Mouse (Mus musculus): ENCODE data around the gene N4bp3.
"Not testable (repeated sequence)": the region's sequence is repeated elsewhere in the genome, so short reads cannot be mapped to it uniquely, and the experiment has no call there.

N4bp3 gene

GRCm38 (mm10) chr11:51652889-51653418 is 2.3 kb upstream of the N4bp3 start:
- DNase-seq (ENCODE audit: low read depth) = no peak

GRCm38 (mm10) chr11:51650261-51650660 is 381 bp downstream of the N4bp3 start:
- DNase-seq (ENCODE audit: low read depth) = no peak

DNA sequence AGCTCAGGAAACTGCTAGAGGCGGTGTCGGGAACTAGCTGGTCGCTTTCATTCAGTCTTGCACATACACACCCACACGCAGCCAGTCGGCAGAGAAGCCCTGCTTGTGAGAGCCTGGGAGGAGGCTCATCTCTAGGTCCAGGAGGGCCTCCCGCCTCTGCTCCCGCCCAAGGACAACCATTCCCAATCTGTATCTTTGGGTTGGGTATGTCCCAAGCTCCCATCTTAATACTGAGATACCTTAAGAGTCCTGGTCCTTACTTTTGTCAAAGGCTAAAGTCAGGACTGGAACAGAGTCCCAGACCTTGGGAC is 798 bp downstream of the N4bp3 start:
- DNase-seq (ENCODE audit: low read depth) = no peak

DNA sequence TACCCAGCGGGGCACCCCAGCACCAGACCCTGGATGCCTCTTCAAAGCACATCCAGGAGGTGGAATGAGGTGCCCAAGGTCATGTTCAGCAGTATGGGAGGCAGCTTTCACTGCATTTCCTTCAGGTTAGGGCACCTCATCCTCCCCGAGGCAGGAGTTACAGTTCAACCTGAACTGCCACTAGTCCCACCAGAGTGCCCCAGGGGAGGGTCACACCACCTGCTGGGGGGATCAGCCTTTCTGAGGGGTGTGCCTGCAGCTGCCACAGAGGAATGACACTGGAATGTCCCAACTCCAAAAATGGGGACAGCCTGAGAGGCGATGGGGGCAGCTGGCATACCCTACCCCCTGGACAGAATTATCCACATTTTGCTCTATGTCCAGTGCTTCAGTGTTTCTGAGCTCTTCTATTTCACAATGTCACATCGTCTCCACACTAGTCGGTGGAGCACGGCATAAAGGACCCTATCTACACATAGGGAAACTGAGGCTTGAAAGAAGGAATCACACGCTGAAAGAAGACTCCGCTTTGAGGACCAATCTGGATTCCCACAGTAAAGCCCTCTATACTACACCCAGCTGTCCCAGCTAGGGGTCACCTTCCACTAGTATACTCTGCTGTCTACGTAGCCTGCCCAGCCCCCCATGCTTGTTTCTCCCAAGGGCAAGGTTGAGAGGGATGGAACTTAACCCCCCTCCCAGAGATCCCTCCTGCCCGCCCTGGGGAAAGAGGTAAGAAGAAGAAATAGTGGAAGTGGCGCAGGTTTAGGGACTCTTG is 1.3 kb downstream of the N4bp3 start:
- DNase-seq (ENCODE audit: low read depth) = no peak

- peak; percentile 26 for DNase-seq (ENCODE audit: low read depth)
Measured at GRCm38 (mm10) chr11:51648566-51648965, 2.1 kb downstream of the N4bp3 start.

DNA sequence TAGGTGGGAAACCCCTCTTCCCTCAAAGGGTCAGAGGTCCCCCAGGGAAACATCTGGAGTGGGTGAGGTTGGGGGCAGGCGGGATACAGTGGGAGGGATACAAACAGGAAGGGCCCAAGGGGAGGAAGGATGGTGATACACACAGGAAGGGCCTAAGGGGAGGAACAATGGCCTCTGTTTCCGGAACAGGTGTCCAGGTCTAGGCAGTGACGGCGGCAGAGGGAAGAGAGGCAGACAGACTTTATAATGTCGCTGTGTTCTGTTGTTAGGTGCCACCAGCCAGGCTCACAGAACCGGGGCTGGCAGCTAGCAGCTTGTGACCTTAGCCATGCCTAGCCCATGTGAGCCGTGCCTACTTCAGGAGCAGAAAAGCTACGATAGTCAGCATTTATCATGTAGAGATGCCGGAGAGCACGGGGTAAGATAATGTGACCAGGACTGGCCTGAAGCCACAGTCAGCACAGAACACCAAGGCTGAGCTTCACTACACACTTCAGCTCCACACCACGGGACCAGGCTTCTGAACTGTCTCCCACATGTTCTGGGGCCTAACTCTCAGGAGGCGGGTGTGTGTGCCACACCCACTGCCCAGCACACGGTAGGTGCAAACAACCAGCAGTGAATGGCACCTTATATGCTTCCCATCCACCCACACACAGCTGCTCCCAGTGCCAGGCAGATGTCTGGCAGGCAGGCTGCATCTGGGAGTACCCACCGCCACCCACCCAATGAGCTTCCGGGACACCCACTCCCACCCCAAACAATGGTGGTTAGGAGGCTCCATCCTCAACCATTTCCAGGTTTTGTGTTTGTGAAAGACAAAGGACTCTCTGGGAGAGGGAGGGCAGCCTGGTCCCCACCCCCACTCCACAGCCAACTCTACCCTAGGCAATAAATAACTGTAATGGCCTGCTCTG is 3.6 kb downstream of the N4bp3 start:
- DNase-seq (ENCODE audit: low read depth) = no peak

DNA sequence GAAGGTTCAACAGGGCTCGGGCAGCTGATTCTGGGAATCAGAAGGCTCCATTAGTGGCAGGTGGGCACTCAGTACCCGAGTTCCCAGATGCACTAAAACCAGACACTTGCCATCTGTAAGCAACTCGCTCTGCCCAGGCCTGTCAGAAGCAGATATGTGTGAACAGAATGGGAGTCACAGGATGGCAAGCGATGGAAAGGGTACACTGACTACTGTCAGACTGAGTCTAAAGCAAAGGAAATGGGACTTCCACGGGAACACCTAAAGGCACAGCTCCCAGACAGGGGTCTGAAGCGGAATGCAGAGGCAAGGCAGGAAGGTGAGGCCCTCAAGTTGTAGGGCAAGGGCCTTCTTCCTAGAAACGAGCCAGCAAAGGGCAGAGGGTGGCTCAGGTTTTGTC is 4.4 kb downstream of the N4bp3 start:
- DNase-seq (ENCODE audit: low read depth) = no peak

DNA sequence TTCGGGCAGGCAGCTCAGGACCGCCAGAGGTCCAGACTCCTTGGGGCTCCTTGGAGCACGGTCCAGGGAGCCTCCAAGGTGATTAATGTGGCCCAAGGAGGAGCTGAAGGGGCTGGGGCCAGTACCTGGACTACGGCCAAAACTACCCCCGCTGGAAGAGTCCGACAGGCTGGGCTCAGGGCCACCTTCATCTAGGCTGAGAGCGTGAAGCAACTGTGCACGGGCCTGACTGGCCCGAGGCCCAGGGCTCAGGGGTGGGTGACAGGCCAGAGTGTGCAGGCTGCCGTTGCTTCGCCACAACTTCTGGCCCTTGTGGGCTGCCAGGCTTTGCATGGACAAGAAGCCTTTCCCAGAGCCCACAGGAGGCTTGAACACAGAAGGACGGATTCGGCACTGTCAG is 5.3 kb downstream of the N4bp3 start:
- DNase-seq (ENCODE audit: low read depth) = peak; percentile 17

DNA sequence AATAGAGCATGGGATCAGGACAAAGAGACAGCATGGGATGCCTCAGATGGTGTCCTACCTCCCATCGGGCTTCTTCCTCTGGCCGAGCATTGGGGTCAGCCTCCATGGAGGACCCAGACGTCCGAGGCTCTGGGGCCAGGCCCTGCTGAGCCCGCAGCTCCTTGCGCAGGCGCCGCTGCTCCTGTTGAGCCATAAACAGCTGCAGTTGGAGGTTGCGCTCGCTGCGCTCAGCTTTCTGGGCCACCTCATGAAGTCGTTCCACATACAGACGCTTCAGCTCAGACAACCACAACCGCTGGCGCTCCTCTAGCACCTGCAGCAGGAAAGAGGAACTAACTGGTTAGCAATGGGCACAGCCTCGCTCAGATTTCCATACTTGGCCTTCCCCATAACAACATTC is 6.4 kb downstream of the N4bp3 start:
- DNase-seq (ENCODE audit: low read depth) = no peak

GRCm38 (mm10) chr11:51643761-51644160 is 6.9 kb downstream of the N4bp3 start:
- DNase-seq (ENCODE audit: low read depth) = no peak

GRCm38 (mm10) chr11:51643202-51643601 is 7.4 kb downstream of the N4bp3 start:
- DNase-seq (ENCODE audit: low read depth) = no peak

GRCm38 (mm10) chr11:51640748-51641147 is 9.9 kb downstream of the N4bp3 start:
- DNase-seq (ENCODE audit: low read depth) = peak; percentile 32

DNA sequence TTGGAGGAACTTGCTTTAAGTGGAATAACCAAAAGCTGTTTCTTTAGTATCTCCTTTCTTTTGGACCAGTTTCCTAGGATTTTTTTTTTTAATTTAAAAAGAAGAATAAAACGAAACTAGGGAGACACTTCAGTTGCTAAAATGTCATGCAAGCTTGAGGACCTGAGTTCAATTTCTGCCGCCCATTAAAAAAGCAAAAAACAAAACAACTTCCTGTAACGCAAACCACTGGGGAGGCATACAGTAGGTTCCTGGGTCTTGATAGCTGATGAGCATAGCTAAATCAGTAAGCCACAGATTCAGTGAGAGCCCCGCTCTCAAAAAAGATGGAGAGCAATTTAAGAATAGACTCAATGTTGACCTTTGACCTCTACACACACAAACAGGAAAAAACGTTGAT is 12.1 kb downstream of the N4bp3 start:
- DNase-seq (ENCODE audit: low read depth) = no peak

DNA sequence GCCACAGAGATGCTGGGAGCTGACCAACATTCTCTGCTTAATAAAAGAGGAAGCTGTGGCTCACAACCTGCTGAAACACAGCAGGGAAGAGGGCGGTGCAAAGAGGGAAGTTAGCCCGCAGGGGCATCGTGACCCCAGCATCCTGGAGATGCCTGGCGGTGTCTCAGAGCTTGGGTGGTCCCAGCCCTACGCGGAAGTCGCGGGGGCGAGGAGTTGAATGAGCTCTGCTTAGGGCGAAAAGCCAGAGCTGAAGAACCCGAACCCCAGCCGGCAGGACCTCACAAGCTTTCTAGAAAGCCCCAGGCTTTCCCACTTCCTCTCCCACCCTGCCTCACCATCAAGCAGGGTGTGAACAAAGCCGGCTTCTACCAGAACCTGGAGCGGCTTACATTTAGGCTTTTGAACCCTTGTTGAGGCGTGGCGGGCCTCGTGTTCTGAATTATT is 12.6 kb downstream of the N4bp3 start:
- no peak for DNase-seq (ENCODE audit: low read depth)

DNA sequence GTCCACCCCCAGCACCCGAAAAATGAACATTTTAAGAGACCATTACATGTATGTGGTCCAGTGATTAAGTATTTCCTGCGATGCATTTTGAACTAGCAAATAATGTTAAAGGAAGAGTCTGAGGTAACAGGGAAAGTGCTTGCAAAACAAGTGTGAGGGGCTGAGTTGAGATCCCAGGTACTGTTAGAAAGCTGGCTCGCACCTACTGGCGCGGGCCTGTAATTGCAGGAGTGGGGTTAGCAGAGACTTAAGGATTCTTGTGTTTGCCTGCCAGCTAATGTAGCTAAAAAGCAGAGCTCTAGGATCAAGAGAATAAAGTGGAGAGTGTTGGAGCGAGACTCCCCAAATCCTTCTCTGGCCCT is 14.3 kb downstream of the N4bp3 start:
- DNase-seq (ENCODE audit: low read depth) = peak; percentile 90

GRCm38 (mm10) chr11:51635525-51636322 is 14.9 kb downstream of the N4bp3 start, which contains the start of gene Rmnd5b:
TSS of gene Rmnd5b (minus strand) at chr11:51635896.
- peak; percentile 89 for DNase-seq (ENCODE audit: low read depth)

DNA sequence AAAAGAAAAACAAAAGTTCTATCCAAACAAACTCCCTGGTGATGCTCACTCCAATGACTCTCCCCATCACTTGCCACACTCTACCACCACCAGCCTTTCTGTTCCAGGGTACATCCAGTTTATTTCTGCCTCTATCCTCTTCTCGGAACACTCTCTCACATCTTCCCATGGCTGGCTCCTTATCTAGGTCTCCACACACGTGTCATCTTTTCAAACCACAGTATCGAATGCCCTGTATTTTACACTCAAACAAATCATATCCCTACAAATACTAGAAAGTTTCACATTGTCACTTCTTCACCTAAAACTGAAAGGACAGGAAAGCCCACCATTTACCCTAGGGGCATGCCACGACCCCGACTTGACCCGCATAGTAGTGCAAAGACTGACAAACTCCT is 15.5 kb downstream of the N4bp3 start:
- no peak for DNase-seq (ENCODE audit: low read depth)

DNA sequence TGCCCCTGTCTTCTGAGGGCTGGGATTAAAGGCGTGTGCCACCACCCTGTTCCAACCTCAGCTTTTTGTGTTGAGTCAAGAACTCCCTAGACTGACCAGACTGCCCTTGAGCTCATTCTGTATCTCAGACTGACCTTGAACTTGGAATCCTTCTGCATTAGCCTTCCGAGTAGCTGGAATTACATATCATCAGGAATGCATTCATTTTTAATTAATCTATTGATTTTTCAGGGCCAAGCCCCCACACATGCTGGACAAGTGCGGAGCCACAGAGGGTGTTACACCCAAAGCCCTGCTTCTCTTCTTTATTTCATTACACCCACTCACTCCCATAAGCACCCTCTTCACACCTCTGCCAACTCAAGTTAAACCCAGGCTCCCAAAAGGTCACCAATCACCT is 16.9 kb downstream of the N4bp3 start:
- DNase-seq (ENCODE audit: low read depth) = no peak

- not testable (repeated sequence) for DNase-seq (ENCODE audit: low read depth)
Measured at GRCm38 (mm10) chr11:51633200-51633599, 17.4 kb downstream of the N4bp3 start.

DNA sequence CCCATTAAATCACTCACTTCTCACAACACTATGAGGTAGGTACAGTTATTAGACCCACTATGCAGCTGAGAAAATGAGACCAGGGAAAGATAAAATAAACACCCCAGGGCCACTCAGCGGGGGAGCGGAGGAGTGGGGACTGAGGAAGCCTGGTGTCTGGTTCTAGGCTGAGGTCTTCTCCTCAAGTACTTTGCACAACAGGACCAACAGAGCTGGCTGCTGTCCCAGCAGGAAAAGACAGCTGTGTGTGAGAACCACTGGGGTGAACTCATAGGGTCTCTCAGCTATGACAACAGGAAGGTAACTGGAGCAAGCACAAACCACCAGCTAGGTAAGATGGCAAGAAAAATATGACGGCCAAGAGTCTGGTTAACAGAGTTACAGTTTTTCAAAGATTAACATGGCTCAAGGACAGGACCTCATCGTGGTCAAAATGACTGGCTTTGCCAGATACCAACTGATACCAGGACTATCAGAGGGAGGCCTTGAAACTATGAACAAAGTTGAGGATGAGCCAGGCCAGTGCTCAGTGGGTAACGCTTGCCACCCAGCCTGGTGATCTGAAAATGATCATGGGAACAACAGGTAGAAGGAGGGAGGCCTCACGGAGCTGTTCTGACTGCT is 18.4 kb downstream of the N4bp3 start:
- DNase-seq (ENCODE audit: low read depth) = no peak

DNA sequence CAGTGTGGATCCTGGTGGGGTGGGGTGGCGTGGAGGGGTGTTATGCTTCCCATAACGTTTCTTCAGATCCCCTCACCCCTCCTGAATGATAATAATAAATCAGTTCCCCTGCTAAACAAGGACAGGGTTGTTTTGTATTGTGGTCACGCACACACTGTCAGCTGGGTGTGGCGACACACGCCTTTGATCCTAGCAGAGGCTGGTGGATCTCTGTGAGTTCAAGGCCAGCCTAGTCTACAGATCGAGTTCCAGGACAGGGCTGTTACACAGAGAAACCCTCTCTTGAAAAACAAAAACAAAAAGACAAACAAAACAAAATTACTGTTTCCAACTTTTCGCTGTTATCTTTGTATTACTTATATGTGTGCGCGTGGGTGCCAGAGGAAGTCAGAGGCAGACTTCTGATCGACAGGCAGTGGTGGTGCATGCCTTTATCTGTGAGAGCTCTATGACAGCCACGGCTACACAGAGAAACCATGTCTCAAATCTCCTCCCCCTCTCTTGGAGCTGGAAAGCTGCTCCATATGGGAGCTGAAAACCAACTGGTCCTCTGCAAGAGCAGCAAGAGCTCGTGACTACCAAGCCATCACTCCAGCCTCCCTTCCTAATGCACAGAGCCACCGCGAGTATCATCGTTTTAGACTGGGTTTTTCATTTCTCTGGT is 20.9 kb downstream of the N4bp3 start:
- DNase-seq (ENCODE audit: low read depth) = no peak

All from NIH3T3 (cell line).